ENCODE assay signal across 13 mouse cellular contexts in genomic region chr1:82320864-82321263, GRCm38 (mm10). TPM values are rescaled to one million over a fixed set of nuclear protein-coding genes. Genes with fewer than 3 reads are reported as not detected.
A peak's percentile ranks its signal among the peaks of the same experiment; 100 is the strongest.
DNase-seq lines count a peak whose midpoint lies in the region; ATAC-seq and TF ChIP-seq lines count a peak whose summit lies in the region.
"Had no signal": no experiment of that assay in that cellular context is flagged by ENCODE, and none has a peak within 500 bp of the region (broad histone marks: within the 10 kb centered on the region; RNA-seq: fewer than 3 reads in every experiment).

No protein-coding gene starts in this region.

- H3K9ac ChIP-seq in midbrain, embryonic 11.5 days (ENCODE audit: low read length), result no peak overlapping the region
- H3K9ac ChIP-seq in forebrain, embryonic 16.5 days (replicated peaks; ENCODE audit: low read depth, low read length), result no peak overlapping the region
- H3K9ac ChIP-seq in hindbrain, postnatal 0 days (replicated peaks; ENCODE audit: low read length), result no peak overlapping the region
- H3K9ac ChIP-seq: liver, embryonic 13.5 days had no signal

- H3K4me2 ChIP-seq in midbrain, embryonic 11.5 days, result no peak overlapping the region
- peak overlapping the region; percentile 25 for H3K4me2 ChIP-seq in forebrain, embryonic 16.5 days (ENCODE audit: low read length)
- peak overlapping the region; percentile 38 for H3K4me2 ChIP-seq in hindbrain, postnatal 0 days (ENCODE audit: low read depth, low read length)
- H3K4me2 ChIP-seq: liver, embryonic 13.5 days had no signal

- no peaks in the 10 kb centered on the region for H3K36me3 ChIP-seq in midbrain, embryonic 10.5 days
- H3K36me3 ChIP-seq in midbrain, embryonic 11.5 days (ENCODE audit: control insufficient read depth, insufficient read depth, low read length), result no peaks in the 10 kb centered on the region
- H3K36me3 ChIP-seq in forebrain, embryonic 16.5 days (ENCODE audit: control insufficient read depth, insufficient read depth), result no peaks in the 10 kb centered on the region
- H3K36me3 ChIP-seq in hindbrain, postnatal 0 days (ENCODE audit: insufficient read depth, low read length), result no peaks in the 10 kb centered on the region
- H3K36me3 ChIP-seq: liver, embryonic 13.5 days had no signal

- WGBS in midbrain, embryonic 10.5 days, result 77% methylated on average over 10 of the region's 10 CpGs
- 75% methylated on average over 10 of the region's 10 CpGs for WGBS in midbrain, embryonic 11.5 days
- 57% methylated on average over 10 of the region's 10 CpGs for WGBS in forebrain, embryonic 16.5 days
- WGBS in hindbrain, postnatal 0 days, result 39% methylated on average over 10 of the region's 10 CpGs

- peaks cover 45% of the 10 kb centered on the region for H3K4me1 ChIP-seq in midbrain, embryonic 10.5 days
- H3K4me1 ChIP-seq in midbrain, embryonic 11.5 days (ENCODE audit: control insufficient read depth, insufficient read depth, low read length), result peaks cover 15% of the 10 kb centered on the region; the same call in 1 of the 2 replicates
- H3K4me1 ChIP-seq in forebrain, embryonic 16.5 days (replicated peaks; ENCODE audit: control insufficient read depth, insufficient read depth, low read length), result peaks cover 29% of the 10 kb centered on the region
- H3K4me1 ChIP-seq in hindbrain, postnatal 0 days (ENCODE audit: insufficient read depth, low read length), result no peaks in the 10 kb centered on the region; the same call in none of the 2 replicates

- H3K4me3 ChIP-seq in midbrain, embryonic 10.5 days, result no peak overlapping the region
- H3K4me3 ChIP-seq in midbrain, embryonic 11.5 days (ENCODE audit: low read depth, low read length), result no peak overlapping the region
- no peak overlapping the region for H3K4me3 ChIP-seq in forebrain, embryonic 16.5 days (replicated peaks; ENCODE audit: low read length)
- no peak overlapping the region for H3K4me3 ChIP-seq in hindbrain, postnatal 0 days (ENCODE audit: low read length)
- H3K4me3 ChIP-seq: heart, adult 2 months; liver, embryonic 13.5 days had no signal

- no peak for TF ChIP-seq CTCF in hindbrain, postnatal 0 days (IDR thresholded peaks at IDR 0.05; ENCODE audit: low read depth)

- ATAC-seq in midbrain, embryonic 11.5 days (ENCODE audit: low FRiP score), result no peak
- ATAC-seq in forebrain, embryonic 16.5 days, result no peak
- ATAC-seq in hindbrain, postnatal 0 days, result no peak
- ATAC-seq: CD4-positive, CD25-positive, alpha-beta regulatory T cell, adult 4 months had no signal

- H3K27ac ChIP-seq in midbrain, embryonic 10.5 days (replicated peaks), result peak overlapping the region; percentile 33
- no peak overlapping the region for H3K27ac ChIP-seq in midbrain, embryonic 11.5 days (ENCODE audit: low read depth, low read length)
- H3K27ac ChIP-seq in forebrain, embryonic 16.5 days (ENCODE audit: low read length), result peak overlapping the region; percentile 61
- H3K27ac ChIP-seq in hindbrain, postnatal 0 days, result peak overlapping the region; percentile 21
- H3K27ac ChIP-seq: heart, adult 2 months; liver, embryonic 13.5 days had no signal

- no peak for DNase-seq in midbrain, embryonic 10.5 days (ENCODE audit: low spot score)
- DNase-seq in midbrain, embryonic 11.5 days (ENCODE audit: low spot score, missing footprints), result no peak
- no peak for DNase-seq in hindbrain, postnatal 0 days (ENCODE audit: low spot score)
- DNase-seq in telencephalon, adult 2 months (ENCODE audit: low read depth, low spot score), result peak; percentile 1
- DNase-seq in testis, postnatal 14 days (ENCODE audit: low spot score), result no peak
- no peak for DNase-seq in kidney, postnatal 4 days
- DNase-seq: adrenal gland, postnatal 14 days; heart, adult 2 months; kidney, adult 11 months; liver, embryonic 13.5 days; right cerebral cortex, postnatal 4 days had no signal

- no peaks in the 10 kb centered on the region for H3K27me3 ChIP-seq in midbrain, embryonic 10.5 days (ENCODE audit: low read depth, poor library complexity, severe bottlenecking)
- no peaks in the 10 kb centered on the region for H3K27me3 ChIP-seq in midbrain, embryonic 11.5 days (ENCODE audit: control insufficient read depth, insufficient read depth, low read length)
- no peaks in the 10 kb centered on the region for H3K27me3 ChIP-seq in forebrain, embryonic 16.5 days (replicated peaks; ENCODE audit: control insufficient read depth, insufficient read depth, low read length)
- H3K27me3 ChIP-seq in hindbrain, postnatal 0 days (ENCODE audit: insufficient read depth, low read length), result no peaks in the 10 kb centered on the region
- H3K27me3 ChIP-seq: liver, embryonic 13.5 days had no signal

- no peaks in the 10 kb centered on the region for H3K9me3 ChIP-seq in midbrain, embryonic 10.5 days (replicated peaks)
- H3K9me3 ChIP-seq in midbrain, embryonic 11.5 days (ENCODE audit: control insufficient read depth, low read length), result no peaks in the 10 kb centered on the region
- no peaks in the 10 kb centered on the region for H3K9me3 ChIP-seq in forebrain, embryonic 16.5 days (ENCODE audit: control insufficient read depth, low read length)
- no peaks in the 10 kb centered on the region for H3K9me3 ChIP-seq in hindbrain, postnatal 0 days (ENCODE audit: low read length)
- H3K9me3 ChIP-seq: liver, embryonic 13.5 days had no signal

RNA-seq across cellular contexts. Expression of gene Rhbdd1, which starts 4.6 kb away (rescaled TPM):
- 8.8 and 9.9 TPM in 2 replicates for polyA plus RNA-seq in midbrain, embryonic 10.5 days (2016; fragmentation: Nextera tagmentation; extraction: Ambion mirVana)
- 7.2 and 7.7 TPM in 2 replicates for polyA plus RNA-seq in midbrain, embryonic 11.5 days (2014; fragmentation: Nextera tagmentation; extraction: Ambion mirVana)
- 4.6 and 5.8 TPM in 2 replicates for polyA plus RNA-seq in forebrain, embryonic 16.5 days (2015; fragmentation: Nextera tagmentation; extraction: Ambion mirVana)
- 3.8 and 5.1 TPM in 2 replicates for total RNA-seq in hindbrain, postnatal 0 days (2014; rRNA removed)
- polyA plus RNA-seq in hindbrain, postnatal 0 days (2015; fragmentation: Nextera tagmentation; extraction: Ambion mirVana), result 2.7 and 3.2 TPM in 2 replicates

RNA-seq across cellular contexts. Expression of gene Irs1, which starts 29.6 kb away (rescaled TPM):
- polyA plus RNA-seq in midbrain, embryonic 10.5 days (2016; fragmentation: Nextera tagmentation; extraction: Ambion mirVana), result 7.3 and 8.4 TPM in 2 replicates
- 5.3 and 5.9 TPM in 2 replicates for polyA plus RNA-seq in midbrain, embryonic 11.5 days (2014; fragmentation: Nextera tagmentation; extraction: Ambion mirVana)
- polyA plus RNA-seq in forebrain, embryonic 16.5 days (2015; fragmentation: Nextera tagmentation; extraction: Ambion mirVana), result 9.2 and 11.0 TPM in 2 replicates
- 66.7 and 67.2 TPM in 2 replicates for total RNA-seq in hindbrain, postnatal 0 days (2014; rRNA removed)
- polyA plus RNA-seq in hindbrain, postnatal 0 days (2015; fragmentation: Nextera tagmentation; extraction: Ambion mirVana), result 5.9 and 6.3 TPM in 2 replicates
- polyA plus RNA-seq: CD4-positive, CD25-positive, alpha-beta regulatory T cell, adult 4 months had no signal
